Mouse (Mus musculus) neural tube, embryonic 11.5 days (tissue): ENCODE data around the gene Plpp2. TPM values are rescaled to one million over a fixed set of nuclear protein-coding genes. Genes with fewer than 3 reads are reported as not detected.
A peak's percentile ranks its signal among the peaks of the same experiment; 100 is the strongest.

Experiments
- ATAC-seq: fragments of 200-750 bp; cut with Nextera tagmentation; 2 replicates; pipeline ENCODE4 v1.8.0; 2017; ENCODE audit warnings: moderate number of reproducible peaks, mild to moderate bottlenecking, moderate TSS enrichment, moderate library complexity; ENCODE audit not compliant: insufficient read depth, low FRiP score, low TSS enrichment
- DNase-seq: peaks from one replicate; pipeline ENCODE4 v3.0.0-alpha.2; 2015; ENCODE audit warnings: low spot score
- H3K27ac ChIP-seq: fragments of 300-500 bp; sonication (generic); 2 replicates; pipeline ENCODE4 v1.5.1; 2014; ENCODE audit warnings: low read depth, mild to moderate bottlenecking, low read length
- H3K27me3 ChIP-seq: fragments of 300-500 bp; sonication (generic); 2 replicates; pipeline ENCODE4 v1.6.1; 2014; ENCODE audit warnings: mild to moderate bottlenecking, low read length, mixed read lengths; ENCODE audit not compliant: control insufficient read depth, insufficient read depth
- H3K36me3 ChIP-seq: fragments of 300-500 bp; sonication (generic); 2 replicates; pipeline ENCODE4 v1.6.1; 2014; ENCODE audit warnings: mild to moderate bottlenecking, low read length, moderate library complexity, mixed read lengths; ENCODE audit not compliant: control insufficient read depth, insufficient read depth
- H3K4me1 ChIP-seq: fragments of 300-500 bp; sonication (generic); 2 replicates; pipeline ENCODE4 v1.6.1; 2014; ENCODE audit warnings: low read length, mixed read lengths; ENCODE audit not compliant: control insufficient read depth, insufficient read depth
- H3K4me2 ChIP-seq: fragments of 300-500 bp; sonication (generic); 2 replicates; pipeline ENCODE4 v1.6.1; 2014; ENCODE audit warnings: low read depth, mild to moderate bottlenecking, moderate library complexity
- H3K4me3 ChIP-seq: fragments of 300-500 bp; sonication (generic); 2 replicates; pipeline ENCODE4 v1.5.1; 2014; ENCODE audit warnings: low read depth, low read length
- H3K9ac ChIP-seq: fragments of 300-500 bp; sonication (generic); 2 replicates; pipeline ENCODE4 v1.6.1; 2014; ENCODE audit warnings: mild to moderate bottlenecking, low read length
- H3K9me3 ChIP-seq: fragments of 300-500 bp; sonication (generic); 2 replicates; pipeline ENCODE4 v1.6.1; 2016; ENCODE audit warnings: low read length; ENCODE audit not compliant: control insufficient read depth
- WGBS: fragments of 180-500 bp; shearing (Covaris S2); extraction: QIAGEN DNeasy Blood & Tissue Kit; methylation state at CpG from one replicate; pipeline ENCODE4 v1.1.7; 2014; 5-methylcytosine and 5-hydroxymethylcytosine counted together
- polyA plus RNA-seq: library from polyadenylated mRNA; unstranded; fragments of >200 nt; fragmentation: Nextera tagmentation; extraction: Ambion mirVana; gene quantifications from 2 replicates; pipeline ENCODE4 v1.2.1, GENCODE M21; 2014

Plpp2 gene
- polyA plus RNA-seq, 1 experiment from 2014 or later: 23.2 TPM

GRCm38 (mm10) chr10:79574796-79575195 is 41.2 kb upstream of the Plpp2 start:
- DNase-seq: no peak
- H3K27ac ChIP-seq: no peak overlapping the region
- ATAC-seq: no peak

GRCm38 (mm10) chr10:79574350-79574749 is 40.8 kb upstream of the Plpp2 start:
- H3K4me3 ChIP-seq: no peak overlapping the region
- H3K27me3 ChIP-seq: no peaks in the 10 kb centered on the region
- no peaks in the 10 kb centered on the region for H3K4me1 ChIP-seq
- no peaks in the 10 kb centered on the region for H3K36me3 ChIP-seq
- ATAC-seq: no peak
- no peak overlapping the region for H3K4me2 ChIP-seq
- no peak overlapping the region for H3K27ac ChIP-seq
- WGBS: 86% methylated on average over 8 of the region's 8 CpGs
- no peaks in the 10 kb centered on the region for H3K9me3 ChIP-seq
- DNase-seq: no peak
- H3K9ac ChIP-seq: no peak overlapping the region

More at GRCm38 (mm10) chr10:79574796-79575195, 41.2 kb upstream of the Plpp2 start:
- Histone ChIP-seq H3K4me2 (no peak overlapping the region), H3K4me1 (no peaks in the 10 kb centered on the region), H3K4me3 (no peak overlapping the region), H3K27me3 (no peaks in the 10 kb centered on the region), H3K36me3 (no peaks in the 10 kb centered on the region), H3K9ac (no peak overlapping the region), H3K9me3 (no peaks in the 10 kb centered on the region)
- WGBS: 90% methylated on average over 6 of the region's 6 CpGs

DNA sequence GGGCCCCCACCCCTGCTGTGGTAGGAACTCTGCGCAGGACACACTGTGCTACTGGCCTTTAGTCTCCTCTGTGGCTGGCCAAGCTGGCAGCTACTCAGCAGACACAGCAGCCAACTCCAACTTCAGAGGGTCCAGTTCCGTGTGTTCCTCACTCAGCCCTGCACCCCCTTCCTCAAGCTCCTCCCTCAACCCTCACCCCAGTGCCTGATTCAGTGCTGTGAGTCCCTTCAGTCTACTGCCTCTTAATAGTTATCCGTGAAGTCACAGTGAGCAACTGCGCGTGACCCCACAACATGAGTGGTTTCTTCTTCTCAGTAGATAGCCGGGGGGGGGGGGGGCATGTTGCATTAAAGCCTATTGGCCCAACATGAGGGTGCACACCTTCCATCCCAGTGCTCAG is 40.0 kb upstream of the Plpp2 start:
- Histone ChIP-seq H3K4me2 (no peak overlapping the region), H3K4me1 (no peaks in the 10 kb centered on the region), H3K9me3 (no peaks in the 10 kb centered on the region), H3K27ac (no peak overlapping the region), H3K36me3 (no peaks in the 10 kb centered on the region), H3K4me3 (no peak overlapping the region), H3K27me3 (no peaks in the 10 kb centered on the region), H3K9ac (no peak overlapping the region)
- ATAC-seq (no peak), DNase-seq (no peak)
- 90% methylated on average over 6 of the region's 6 CpGs for WGBS

- ATAC-seq (no peak), DNase-seq (no peak)
- H3K9ac ChIP-seq: no peak overlapping the region
- no peak overlapping the region for H3K4me3 ChIP-seq
- H3K36me3 ChIP-seq: no peaks in the 10 kb centered on the region
- no peak overlapping the region for H3K27ac ChIP-seq
- no peaks in the 10 kb centered on the region for H3K9me3 ChIP-seq
- H3K4me1 ChIP-seq: no peaks in the 10 kb centered on the region
- H3K4me2 ChIP-seq: no peak overlapping the region
- 93% methylated on average over 2 of the region's 2 CpGs for WGBS
- no peaks in the 10 kb centered on the region for H3K27me3 ChIP-seq
Measured at GRCm38 (mm10) chr10:79571314-79571713, 37.7 kb upstream of the Plpp2 start.

GRCm38 (mm10) chr10:79569921-79570320 is 36.3 kb upstream of the Plpp2 start:
- 93% methylated on average over 5 of the region's 5 CpGs for WGBS
- ATAC-seq: no peak
- no peak overlapping the region for H3K9ac ChIP-seq
- no peaks in the 10 kb centered on the region for H3K27me3 ChIP-seq
- no peak overlapping the region for H3K4me2 ChIP-seq
- H3K4me3 ChIP-seq: no peak overlapping the region
- no peaks in the 10 kb centered on the region for H3K9me3 ChIP-seq
- no peak overlapping the region for H3K27ac ChIP-seq
- H3K4me1 ChIP-seq: no peaks in the 10 kb centered on the region
- no peak for DNase-seq
- no peaks in the 10 kb centered on the region for H3K36me3 ChIP-seq

DNA sequence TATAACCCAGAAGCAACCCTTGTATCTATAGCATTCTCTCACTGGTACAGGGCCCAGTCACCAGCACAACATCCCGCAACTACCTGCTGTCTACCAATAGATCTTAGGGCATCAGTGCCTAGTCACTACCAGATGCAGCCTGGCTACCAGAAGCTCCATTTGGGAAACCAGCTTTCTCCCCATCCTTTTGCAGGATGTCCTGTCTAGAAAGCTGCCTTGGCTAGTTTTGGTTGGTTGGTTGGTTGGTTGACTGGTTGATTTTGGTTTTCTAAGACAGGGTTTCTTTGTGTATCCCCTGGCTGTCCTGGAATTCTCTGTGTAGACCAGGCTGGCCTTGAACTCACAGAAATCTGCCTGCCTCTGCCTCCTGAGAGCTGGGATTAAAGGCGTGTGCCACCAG is 26.1 kb upstream of the Plpp2 start:
- H3K27ac ChIP-seq: no peak overlapping the region
- DNase-seq (no peak), ATAC-seq (no peak)
- H3K9ac ChIP-seq: no peak overlapping the region
- no peak overlapping the region for H3K4me3 ChIP-seq
- H3K4me1 ChIP-seq: no peaks in the 10 kb centered on the region
- H3K9me3 ChIP-seq: no peaks in the 10 kb centered on the region
- no peaks in the 10 kb centered on the region for H3K27me3 ChIP-seq
- H3K36me3 ChIP-seq: no peaks in the 10 kb centered on the region
- WGBS: 89% methylated on average over 2 of the region's 2 CpGs
- no peak overlapping the region for H3K4me2 ChIP-seq

- DNase-seq (no peak), ATAC-seq (no peak)
- Histone ChIP-seq H3K27me3 (no peaks in the 10 kb centered on the region), H3K4me1 (peaks cover 14% of the 10 kb centered on the region), H3K9me3 (no peaks in the 10 kb centered on the region), H3K36me3 (no peaks in the 10 kb centered on the region), H3K9ac (no peak overlapping the region), H3K27ac (no peak overlapping the region), H3K4me2 (no peak overlapping the region), H3K4me3 (no peak overlapping the region)
- WGBS: 92% methylated on average over 5 of the region's 5 CpGs
Measured at GRCm38 (mm10) chr10:79557496-79557895, 23.9 kb upstream of the Plpp2 start.

DNA sequence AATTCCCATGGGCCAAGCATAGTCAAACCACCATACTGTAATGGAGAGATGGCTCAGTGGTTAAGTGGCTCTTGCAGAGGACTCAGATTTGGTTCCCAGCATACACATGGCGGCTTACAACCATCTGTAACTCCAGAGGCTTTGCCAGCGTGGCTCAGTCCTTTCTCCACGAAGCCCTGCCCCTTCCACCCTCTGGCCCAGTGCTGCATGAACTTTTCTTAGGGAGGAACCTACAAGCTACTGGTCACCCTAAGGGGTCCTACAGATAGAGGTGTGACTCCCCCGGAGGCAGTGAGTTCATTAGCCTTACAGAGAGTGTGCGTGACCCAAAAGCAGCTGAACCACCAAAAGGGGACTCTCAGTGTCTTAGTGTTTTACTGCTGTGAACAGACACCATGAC is 23.4 kb upstream of the Plpp2 start:
- no peak overlapping the region for H3K27ac ChIP-seq
- H3K4me2 ChIP-seq: no peak overlapping the region
- no peak overlapping the region for H3K4me3 ChIP-seq
- H3K9ac ChIP-seq: no peak overlapping the region
- H3K4me1 ChIP-seq: peaks cover 14% of the 10 kb centered on the region
- ATAC-seq (no peak), DNase-seq (no peak)
- 89% methylated on average over 5 of the region's 5 CpGs for WGBS
- no peaks in the 10 kb centered on the region for H3K27me3 ChIP-seq
- H3K9me3 ChIP-seq: no peaks in the 10 kb centered on the region
- no peaks in the 10 kb centered on the region for H3K36me3 ChIP-seq

DNA sequence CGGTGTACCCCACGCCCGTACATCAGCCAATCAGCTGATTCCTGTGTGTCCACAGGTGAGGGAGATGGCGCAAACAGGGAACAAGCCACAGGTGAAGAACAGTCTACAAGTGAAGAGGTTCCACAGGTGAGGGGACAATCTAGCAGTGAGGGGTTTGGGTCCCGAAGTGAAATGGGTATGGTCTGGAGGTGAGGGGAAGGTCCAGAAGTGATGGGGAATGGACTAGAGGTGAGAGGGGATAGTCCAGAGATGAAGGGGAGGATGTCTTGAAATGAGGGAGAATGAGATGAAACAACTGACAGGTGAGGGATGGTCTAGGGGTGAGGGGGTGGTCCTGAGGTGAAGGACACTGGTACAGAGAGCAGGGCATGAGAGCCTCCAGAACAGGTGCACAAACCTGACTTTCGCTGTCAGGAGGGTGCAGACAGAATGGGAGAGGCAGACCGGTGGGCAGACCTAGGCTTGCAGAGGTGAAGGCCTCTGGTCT is 21.7 kb upstream of the Plpp2 start:
- H3K4me2 ChIP-seq: peak overlapping the region; percentile 94
- H3K9me3 ChIP-seq: no peaks in the 10 kb centered on the region
- peak overlapping the region; percentile 94 for H3K4me3 ChIP-seq
- H3K36me3 ChIP-seq: no peaks in the 10 kb centered on the region; the same call in 1 of the 2 replicates
- H3K27me3 ChIP-seq: no peaks in the 10 kb centered on the region
- ATAC-seq (no peak; the same call in 1 of the 2 replicates), DNase-seq (no peak)
- H3K27ac ChIP-seq: no peak overlapping the region
- H3K9ac ChIP-seq: peak overlapping the region; percentile 95
- H3K4me1 ChIP-seq: peaks cover 14% of the 10 kb centered on the region
- WGBS: 23% methylated on average over 7 of the region's 7 CpGs
